Mouse (Mus musculus) CH12.LX (cell line): ENCODE results near the gene D1Pas1. TPM values are rescaled to one million over a fixed set of nuclear protein-coding genes. Genes with fewer than 3 reads are reported as not detected.

Source experiments
- DNase-seq: peaks from one replicate; pipeline ENCODE4 v3.0.0-alpha.2; 2013; ENCODE audit errors: extremely low read depth
- H3K27ac ChIP-seq: 2 replicates; pipeline ENCODE4 v1.5.1; 2012; ENCODE audit warnings: low read depth, mild to moderate bottlenecking, control low read depth, moderate library complexity; ENCODE audit not compliant: insufficient read depth
- H3K27me3 ChIP-seq: replicated peaks from 2 replicates; pipeline ENCODE3; 2012; ENCODE audit warnings: inconsistent platforms
- H3K36me3 ChIP-seq, 2 experiments: replicated peaks in 1 of 2; 2 replicates each; pipeline versions ENCODE3 to v1.6.1; 2012; ENCODE audit warnings: inconsistent platforms in 1 of 2, low read length in 1 of 2, mild to moderate bottlenecking in 1 of 2, mixed read lengths in 1 of 2, moderate library complexity in 1 of 2; ENCODE audit not compliant: control insufficient read depth in 1 of 2, insufficient read depth in 1 of 2
- H3K4me1 ChIP-seq, 2 experiments: 2 replicates each; pipeline ENCODE4 v1.6.1; 2012; ENCODE audit warnings: inconsistent platforms in 1 of 2, moderate library complexity in 1 of 2; ENCODE audit not compliant: insufficient read depth in 2 of 2, control insufficient read depth in 1 of 2
- H3K4me2 ChIP-seq: 2 replicates; pipeline ENCODE4 v1.6.1; 2012; ENCODE audit warnings: low read depth, mild to moderate bottlenecking, control low read depth; ENCODE audit not compliant: poor library complexity, insufficient read depth, severe bottlenecking
- H3K4me3 ChIP-seq, 3 experiments: fragments of 150-350 bp in 1 of 3; sonication (generic) in 1 of 3; replicated peaks in 1 of 3; 2 replicates each; pipeline versions ENCODE3 to v1.5.1; 2011 to 2012; ENCODE audit warnings: low read depth in 2 of 3, low read length in 2 of 3, mild to moderate bottlenecking in 2 of 3, moderate library complexity in 2 of 3, control low read depth in 1 of 3, improper control_type of control experiment in 1 of 3, inconsistent platforms in 1 of 3, mixed read lengths in 1 of 3; ENCODE audit not compliant: poor library complexity in 1 of 3
- H3K79me2 ChIP-seq: replicated peaks from 2 replicates; pipeline ENCODE4 v1.6.1; 2012; ENCODE audit warnings: mild to moderate bottlenecking, moderate library complexity; ENCODE audit not compliant: control insufficient read depth, poor library complexity, insufficient read depth, severe bottlenecking; ENCODE audit errors: extremely low read depth
- H3K9ac ChIP-seq: 2 replicates; pipeline ENCODE4 v1.6.1; 2012; ENCODE audit warnings: low read depth, mild to moderate bottlenecking, control low read depth, moderate library complexity; ENCODE audit not compliant: insufficient read depth
- H3K9me3 ChIP-seq: replicated peaks from 2 replicates; pipeline ENCODE3; 2012; ENCODE audit warnings: low read length, inconsistent platforms, mixed read lengths
- CTCF ChIP-seq, 2 experiments: IDR thresholded peaks in 1 of 2; conservative IDR thresholded peaks in 1 of 2; 2 replicates each; pipeline ENCODE4 v1.5.1; 2011 to 2012; ENCODE audit warnings: low read depth in 2 of 2, low read length in 2 of 2, improper control_type of control experiment in 1 of 2, inconsistent platforms in 1 of 2, mild to moderate bottlenecking in 1 of 2, moderate library complexity in 1 of 2
- EP300 ChIP-seq: IDR thresholded peaks from 2 replicates; pipeline ENCODE4 v1.6.1; 2011; ENCODE audit warnings: low read length, improper control_type of control experiment
- GABPA ChIP-seq: IDR thresholded peaks from 2 replicates; pipeline ENCODE4 v1.6.1; 2012; ENCODE audit warnings: low read depth, low read length, improper control_type of control experiment, inconsistent platforms; ENCODE audit not compliant: insufficient replicate concordance
- JUN ChIP-seq: IDR thresholded peaks from 2 replicates; pipeline ENCODE4 v1.6.1; 2011; ENCODE audit warnings: low read depth, mild to moderate bottlenecking, low read length, improper control_type of control experiment, moderate library complexity; ENCODE audit not compliant: insufficient read depth
- KAT2A ChIP-seq: IDR thresholded peaks from 2 replicates; pipeline ENCODE4 v1.6.1; 2012; ENCODE audit warnings: low read length, improper control_type of control experiment, inconsistent platforms; ENCODE audit not compliant: insufficient replicate concordance
- MAX ChIP-seq: IDR thresholded peaks from 2 replicates; pipeline ENCODE4 v1.6.1; 2011; ENCODE audit warnings: low read length, improper control_type of control experiment
- MAZ ChIP-seq: IDR thresholded peaks from 2 replicates; pipeline ENCODE4 v1.6.1; 2012; ENCODE audit warnings: low read depth, mild to moderate bottlenecking, inconsistent platforms, low read length, improper control_type of control experiment, moderate library complexity
- MEF2A ChIP-seq: IDR thresholded peaks from 2 replicates; pipeline ENCODE4 v1.6.1; 2014; ENCODE audit warnings: low read depth, mild to moderate bottlenecking, inconsistent platforms, low read length, improper control_type of control experiment, borderline replicate concordance
- NELFE ChIP-seq: IDR thresholded peaks from 2 replicates; pipeline ENCODE4 v1.6.1; 2011; ENCODE audit warnings: low read depth, low read length, improper control_type of control experiment
- NRF1 ChIP-seq: IDR thresholded peaks from 2 replicates; pipeline ENCODE4 v1.6.1; 2014; ENCODE audit warnings: low read depth, mild to moderate bottlenecking, inconsistent platforms, low read length, improper control_type of control experiment, moderate library complexity
- PAX5 ChIP-seq: IDR thresholded peaks from 2 replicates; pipeline ENCODE4 v1.6.1; 2012; ENCODE audit warnings: low read length, inconsistent platforms, mixed read lengths
- RAD21 ChIP-seq: IDR thresholded peaks from 2 replicates; pipeline ENCODE4 v1.6.1; 2011; ENCODE audit warnings: low read depth, mild to moderate bottlenecking, low read length, improper control_type of control experiment, moderate library complexity
- SMC3 ChIP-seq: IDR thresholded peaks from 2 replicates; pipeline ENCODE4 v1.6.1; 2011; ENCODE audit warnings: low read depth, low read length, improper control_type of control experiment
- TBP ChIP-seq: conservative IDR thresholded peaks from 2 replicates; pipeline ENCODE4 v1.6.1; 2011; ENCODE audit warnings: low read depth, low read length, improper control_type of control experiment
- TCF12 ChIP-seq: IDR thresholded peaks from 2 replicates; pipeline ENCODE4 v1.6.1; 2014; ENCODE audit warnings: low read depth, mild to moderate bottlenecking, inconsistent platforms, low read length, improper control_type of control experiment
- USF1 ChIP-seq: IDR thresholded peaks from 2 replicates; pipeline ENCODE4 v1.6.1; 2014; ENCODE audit warnings: low read depth, mild to moderate bottlenecking, inconsistent platforms, low read length, improper control_type of control experiment
- ZC3H11A ChIP-seq: IDR thresholded peaks from 2 replicates; pipeline ENCODE4 v1.6.1; 2012; ENCODE audit warnings: low read depth, mild to moderate bottlenecking, inconsistent platforms, low read length, improper control_type of control experiment
- dilution Hi-C: fragments of 300-500 bp; cut with MboI; formaldehyde crosslinking; loops from 2 replicates; pipeline ENCODE4 v1.14.3; 2020; ENCODE audit warnings: low sequenced_read_pairs; ENCODE audit not compliant: extremely low pct_unique_long_range_greater_than_20kb, extremely low pct_ligation_motif_present
- in situ Hi-C: fragments of 300-500 bp; cut with MboI; formaldehyde crosslinking; loops from 3 replicates; pipeline ENCODE4 v1.14.3; 2019; ENCODE audit warnings: low sequenced_read_pairs, low pct_ligation_motif_present, low pct_unique_long_range_greater_than_20kb, mixed read lengths
- polyA plus RNA-seq: library from polyadenylated mRNA; unstranded; fragments of >175 nt; gene quantifications from 2 replicates; pipeline ENCODE4 v1.2.1, GENCODE M21; 2012; ENCODE audit warnings: low read depth; ENCODE audit not compliant: insufficient read length
- total RNA-seq, 2 experiments: library from RNA; depleted of rRNA; stranded (reverse); fragments of 300-350 nt in 1 of 2; fragments of >200 nt in 1 of 2; gene quantifications; 2 replicates each; pipeline ENCODE4 v1.2.3; 2012 to 2014

Gene D1Pas1
- total and polyA plus RNA-seq, 3 experiments, result not detected

GRCm38 (mm10) chr1:187015673-187016072 is 48.5 kb downstream of the D1Pas1 start:
- TF ChIP-seq NELFE, result no peak
- no peak for TF ChIP-seq PAX5
- no peak for TF ChIP-seq MAX
- no peak for TF ChIP-seq MAZ
- no peak for TF ChIP-seq CTCF (conservative IDR thresholded peaks at IDR 0.05 in 1 of 2, IDR thresholded peaks at IDR 0.05 in 1 of 2; ENCODE audit: low read depth in 2 of 2, low read length in 2 of 2)
- TF ChIP-seq USF1, result no peak
- TF ChIP-seq RAD21, result no peak
- no peak for TF ChIP-seq KAT2A
- no peak for TF ChIP-seq JUN
- TF ChIP-seq EP300, result no peak
- no peak for TF ChIP-seq GABPA
- TF ChIP-seq NRF1, result no peak
- Histone ChIP-seq H3K27ac (no peak overlapping the region), H3K4me2 (no peak overlapping the region), H3K9ac (no peak overlapping the region), H3K27me3 (no peaks in the 10 kb centered on the region), H3K4me3 (no peak overlapping the region), H3K36me3 (no peaks in the 10 kb centered on the region), H3K9me3 (no peaks in the 10 kb centered on the region), H3K4me1 (peaks cover 3 to 28% of the 10 kb centered on the region in 2 experiments; a peak in 3 of 4 replicates), H3K79me2 (no peaks in the 10 kb centered on the region)
- in situ Hi-C loops, result no loop called here
- dilution Hi-C loops, result no loop called here
- DNase-seq, result no peak

DNA sequence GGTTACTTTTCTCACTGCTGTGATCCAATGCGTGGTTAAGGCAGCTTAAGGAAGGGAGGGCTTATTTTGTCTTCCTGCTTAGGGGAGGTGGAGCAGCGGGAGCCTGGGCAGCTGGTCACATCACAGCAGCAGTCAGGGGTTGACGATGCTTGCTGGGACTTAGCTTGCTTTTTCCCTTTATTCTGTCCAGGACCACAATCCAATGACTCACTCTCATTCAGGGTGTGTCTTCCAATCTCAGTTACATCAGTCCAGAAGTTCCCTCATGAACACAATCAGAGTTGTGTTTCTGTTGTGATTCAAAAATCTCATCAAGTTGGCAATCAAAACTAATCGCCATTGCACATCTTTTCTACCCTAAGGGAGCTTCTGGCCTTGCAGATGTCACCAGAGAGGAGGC is 48.9 kb downstream of the D1Pas1 start:
- no peak overlapping the region for H3K4me3 ChIP-seq
- no peaks in the 10 kb centered on the region for H3K36me3 ChIP-seq
- no peaks in the 10 kb centered on the region for H3K27me3 ChIP-seq
- no peak overlapping the region for H3K27ac ChIP-seq
- DNase-seq, result no peak
- in situ Hi-C loops, result no loop called here
- no peak overlapping the region for H3K4me2 ChIP-seq
- dilution Hi-C loops, result no loop called here
- H3K79me2 ChIP-seq, result no peaks in the 10 kb centered on the region
- TF ChIP-seq TCF12, result no peak
- TF ChIP-seq SMC3, result no peak
- TF ChIP-seq TBP, result no peak
- TF ChIP-seq MAZ, result no peak
- TF ChIP-seq EP300, result no peak
- no peak for TF ChIP-seq KAT2A
- TF ChIP-seq MEF2A, result no peak
- no peak for TF ChIP-seq ZC3H11A
- TF ChIP-seq, all 38 proteins: peak for 0
- H3K4me1 ChIP-seq, result peaks cover 3 to 28% of the 10 kb centered on the region in 2 experiments; a peak in 3 of 4 replicates
- H3K9ac ChIP-seq, result no peak overlapping the region
- H3K9me3 ChIP-seq, result no peaks in the 10 kb centered on the region
